Mouse (Mus musculus) midbrain, embryonic 10.5 days (tissue): ENCODE data around the gene Nav2. TPM values are rescaled to one million over a fixed set of nuclear protein-coding genes. Genes with fewer than 3 reads are reported as not detected.

ENCODE experiments used
- DNase-seq: peaks from one replicate; pipeline ENCODE4 v3.0.0-alpha.2; 2017; ENCODE audit warnings: low spot score
- H3K27ac ChIP-seq: fragments of 300-500 bp; sonication (generic); replicated peaks from 2 replicates; pipeline ENCODE4 v1.5.1; 2016; ENCODE audit warnings: mild to moderate bottlenecking
- H3K27me3 ChIP-seq: fragments of 300-500 bp; sonication (generic); 2 replicates; pipeline ENCODE4 v1.6.1; 2016; ENCODE audit warnings: low read depth, mild to moderate bottlenecking; ENCODE audit not compliant: poor library complexity, severe bottlenecking
- H3K36me3 ChIP-seq: fragments of 300-500 bp; sonication (generic); 2 replicates; pipeline ENCODE4 v1.6.1; 2016; ENCODE audit warnings: mild to moderate bottlenecking, moderate library complexity
- H3K4me1 ChIP-seq: fragments of 300-500 bp; sonication (generic); 2 replicates; pipeline ENCODE4 v1.6.1; 2016
- H3K4me3 ChIP-seq: fragments of 300-500 bp; sonication (generic); 2 replicates; pipeline ENCODE4 v1.5.1; 2016; ENCODE audit warnings: mild to moderate bottlenecking, moderate library complexity
- H3K9me3 ChIP-seq: fragments of 300-500 bp; sonication (generic); replicated peaks from 2 replicates; pipeline ENCODE4 v1.6.1; 2016; ENCODE audit warnings: mild to moderate bottlenecking
- WGBS: fragments of 180-500 bp; shearing (Covaris S2); methylation state at CpG from one replicate; pipeline ENCODE4 v1.1.7; 2016; 5-methylcytosine and 5-hydroxymethylcytosine counted together
- polyA plus RNA-seq: library from polyadenylated mRNA; unstranded; fragments of >200 nt; fragmentation: Nextera tagmentation; extraction: Ambion mirVana; gene quantifications from 2 replicates; pipeline ENCODE4 v1.2.1, GENCODE M21; 2016

The Nav2 gene
- polyA plus RNA-seq, 1 experiment from 2014 or later = 13.7 TPM

- no peak overlapping the region for H3K4me3 ChIP-seq
- WGBS = 22% methylated on average over 16 of the region's 16 CpGs
- DNase-seq = peak; percentile 78
- H3K9me3 ChIP-seq = no peaks in the 10 kb centered on the region
- peaks cover 18% of the 10 kb centered on the region for H3K27me3 ChIP-seq
- H3K27ac ChIP-seq = 0 out of 2 replicates have a peak overlapping the region, but pooled peaks have one; percentile 10
- H3K4me1 ChIP-seq = peaks cover 16% of the 10 kb centered on the region
- H3K36me3 ChIP-seq = no peaks in the 10 kb centered on the region
These were observed 364.2 kb downstream of the Nav2 start for GRCm38 (mm10) chr7:49272445-49273439.

GRCm38 (mm10) chr7:49273907-49274656 lies 365.6 kb downstream of the Nav2 start:
- Histone ChIP-seq H3K9me3 (no peaks in the 10 kb centered on the region), H3K27me3 (peaks cover 18% of the 10 kb centered on the region), H3K4me3 (no peak overlapping the region), H3K36me3 (no peaks in the 10 kb centered on the region), H3K4me1 (peaks cover 24% of the 10 kb centered on the region), H3K27ac (no peak overlapping the region)
- DNase-seq = no peak
- WGBS = 91% methylated on average over 13 of the region's 13 CpGs

GRCm38 (mm10) chr7:49274676-49275075 lies 366.2 kb downstream of the Nav2 start:
- no peak overlapping the region for H3K27ac ChIP-seq
- H3K4me3 ChIP-seq = no peak overlapping the region
- no peak for DNase-seq
- 82% methylated on average over 8 of the region's 8 CpGs for WGBS
- no peaks in the 10 kb centered on the region for H3K9me3 ChIP-seq
- peaks cover 24% of the 10 kb centered on the region for H3K4me1 ChIP-seq
- H3K36me3 ChIP-seq = no peaks in the 10 kb centered on the region
- peaks cover 18% of the 10 kb centered on the region for H3K27me3 ChIP-seq

GRCm38 (mm10) chr7:49276163-49276562 lies 367.6 kb downstream of the Nav2 start:
- 85% methylated on average over 8 of the region's 8 CpGs for WGBS
- H3K4me3 ChIP-seq = no peak overlapping the region
- DNase-seq = no peak
- H3K27me3 ChIP-seq = peaks cover 18% of the 10 kb centered on the region
- H3K9me3 ChIP-seq = no peaks in the 10 kb centered on the region
- no peaks in the 10 kb centered on the region for H3K36me3 ChIP-seq
- H3K4me1 ChIP-seq = peaks cover 24% of the 10 kb centered on the region
- no peak overlapping the region for H3K27ac ChIP-seq

GRCm38 (mm10) chr7:49277685-49278084 lies 369.2 kb downstream of the Nav2 start:
- H3K4me1 ChIP-seq = peaks cover 20% of the 10 kb centered on the region
- no peaks in the 10 kb centered on the region for H3K9me3 ChIP-seq
- no peaks in the 10 kb centered on the region for H3K36me3 ChIP-seq
- H3K4me3 ChIP-seq = no peak overlapping the region
- no peak overlapping the region for H3K27ac ChIP-seq
- H3K27me3 ChIP-seq = peaks cover 13% of the 10 kb centered on the region
- 83% methylated on average over 4 of the region's 4 CpGs for WGBS
- DNase-seq = no peak

- no peak overlapping the region for H3K27ac ChIP-seq
- no peak for DNase-seq
- peaks cover 11% of the 10 kb centered on the region for H3K4me1 ChIP-seq
- H3K4me3 ChIP-seq = no peak overlapping the region
- H3K27me3 ChIP-seq = peaks cover 5% of the 10 kb centered on the region
- no peaks in the 10 kb centered on the region for H3K36me3 ChIP-seq
- no peaks in the 10 kb centered on the region for H3K9me3 ChIP-seq
- WGBS = 62% methylated on average over 2 of the region's 2 CpGs
These were observed 370.0 kb downstream of the Nav2 start for GRCm38 (mm10) chr7:49278531-49278930.

GRCm38 (mm10) chr7:49280427-49280826 lies 371.9 kb downstream of the Nav2 start:
- no peak for DNase-seq
- H3K4me1 ChIP-seq = peaks cover 19% of the 10 kb centered on the region
- no peaks in the 10 kb centered on the region for H3K9me3 ChIP-seq
- no peak overlapping the region for H3K27ac ChIP-seq
- no peaks in the 10 kb centered on the region for H3K36me3 ChIP-seq
- whole genome bisulfite sequencing = 87% methylated on average over 5 of the region's 5 CpGs
- H3K27me3 ChIP-seq = no peaks in the 10 kb centered on the region
- no peak overlapping the region for H3K4me3 ChIP-seq

- no peak overlapping the region for H3K4me3 ChIP-seq
- H3K27ac ChIP-seq = no peak overlapping the region
- DNase-seq = no peak
- no peaks in the 10 kb centered on the region for H3K27me3 ChIP-seq
- H3K9me3 ChIP-seq = no peaks in the 10 kb centered on the region
- no peaks in the 10 kb centered on the region for H3K36me3 ChIP-seq
- WGBS = 86% methylated on average over 7 of the region's 7 CpGs
- H3K4me1 ChIP-seq = peaks cover 19% of the 10 kb centered on the region
These were observed 373.9 kb downstream of the Nav2 start for GRCm38 (mm10) chr7:49282446-49282845.

- no peak for DNase-seq
- no peaks in the 10 kb centered on the region for H3K36me3 ChIP-seq
- H3K27me3 ChIP-seq = no peaks in the 10 kb centered on the region
- peaks cover 18% of the 10 kb centered on the region for H3K4me1 ChIP-seq
- WGBS = 75% methylated on average over 11 of the region's 11 CpGs
- H3K27ac ChIP-seq = no peak overlapping the region
- no peaks in the 10 kb centered on the region for H3K9me3 ChIP-seq
- no peak overlapping the region for H3K4me3 ChIP-seq
These were observed 375.2 kb downstream of the Nav2 start for GRCm38 (mm10) chr7:49283507-49284361.

- H3K36me3 ChIP-seq = no peaks in the 10 kb centered on the region
- no peaks in the 10 kb centered on the region for H3K9me3 ChIP-seq
- no peak for DNase-seq
- no peak overlapping the region for H3K4me3 ChIP-seq
- WGBS = 76% methylated on average over 8 of the region's 8 CpGs
- H3K4me1 ChIP-seq = peaks cover 19% of the 10 kb centered on the region
- H3K27ac ChIP-seq = no peak overlapping the region
- no peaks in the 10 kb centered on the region for H3K27me3 ChIP-seq
These were observed 379.7 kb downstream of the Nav2 start for GRCm38 (mm10) chr7:49288186-49288585.

GRCm38 (mm10) chr7:49290308-49290707 lies 381.8 kb downstream of the Nav2 start:
- no peak for DNase-seq
- H3K4me3 ChIP-seq = no peak overlapping the region
- no peak overlapping the region for H3K27ac ChIP-seq
- 91% methylated on average over 4 of the region's 4 CpGs for WGBS
- H3K9me3 ChIP-seq = no peaks in the 10 kb centered on the region
- peaks cover 10% of the 10 kb centered on the region for H3K4me1 ChIP-seq
- no peaks in the 10 kb centered on the region for H3K36me3 ChIP-seq
- H3K27me3 ChIP-seq = no peaks in the 10 kb centered on the region

- WGBS = 92% methylated on average over 8 of the region's 8 CpGs
- no peak overlapping the region for H3K4me3 ChIP-seq
These were observed 382.8 kb downstream of the Nav2 start for GRCm38 (mm10) chr7:49291208-49291892.

More at GRCm38 (mm10) chr7:49291208-49291892, 382.8 kb downstream of the Nav2 start:
- DNase-seq = no peak
- Histone ChIP-seq H3K36me3 (no peaks in the 10 kb centered on the region), H3K9me3 (no peaks in the 10 kb centered on the region), H3K27me3 (no peaks in the 10 kb centered on the region), H3K4me1 (peaks cover 10% of the 10 kb centered on the region), H3K27ac (no peak overlapping the region)
